34 mouse cellular contexts compared by ENCODE assay signal in genomic region chr7:104206197-104206596, GRCm38 (mm10). TPM values are rescaled to one million over a fixed set of nuclear protein-coding genes. Genes with fewer than 3 reads are reported as not detected.
DNase-seq lines count a peak whose midpoint lies in the region; ATAC-seq and TF ChIP-seq lines count a peak whose summit lies in the region.
"Had no signal": no experiment of that assay in that cellular context is flagged by ENCODE, and none has a peak within 500 bp of the region (broad histone marks: within the 10 kb centered on the region; RNA-seq: fewer than 3 reads in every experiment).

No protein-coding gene starts in this region.

- no peaks in the 10 kb centered on the region for H3K9me3 ChIP-seq in lung, postnatal 0 days (ENCODE audit: low read length)
- H3K9me3 ChIP-seq: embryonic facial prominence, embryonic 15.5 days; heart, embryonic 13.5 days; hindbrain, embryonic 15.5 days; intestine, embryonic 15.5 days; limb, embryonic 12.5 days; liver, embryonic 13.5 days; midbrain, embryonic 12.5 days; neural tube, embryonic 13.5 days had no signal

- H3K4me1 ChIP-seq in lung, postnatal 0 days (ENCODE audit: insufficient read depth, low read depth, low read length) = no peaks in the 10 kb centered on the region
- H3K4me1 ChIP-seq: embryonic facial prominence, embryonic 15.5 days; heart, embryonic 13.5 days; hindbrain, embryonic 15.5 days; intestine, embryonic 15.5 days; limb, embryonic 12.5 days; liver, embryonic 13.5 days; midbrain, embryonic 12.5 days; neural tube, embryonic 13.5 days had no signal

- no peak for TF ChIP-seq EP300 in lung, postnatal 0 days (IDR thresholded peaks at IDR 0.05)

- no peak overlapping the region for H3K4me2 ChIP-seq in lung, postnatal 0 days (replicated peaks; ENCODE audit: low read depth, low read length)
- H3K4me2 ChIP-seq: embryonic facial prominence, embryonic 15.5 days; heart, embryonic 13.5 days; hindbrain, embryonic 15.5 days; intestine, embryonic 15.5 days; limb, embryonic 12.5 days; liver, embryonic 13.5 days; midbrain, embryonic 12.5 days; neural tube, embryonic 13.5 days had no signal

- TF ChIP-seq CTCF in lung, postnatal 0 days (IDR thresholded peaks at IDR 0.05) = no peak
- TF ChIP-seq CTCF in left cerebral cortex, adult 2 months (IDR thresholded peaks at IDR 0.05) = no peak

- WGBS in lung, postnatal 0 days = 88% methylated on average over 7 of the region's 7 CpGs

- intact Hi-C loops in left cerebral cortex, adult 2 months (cut with DNase I) = no loop called here

- H3K36me3 ChIP-seq in lung, postnatal 0 days (ENCODE audit: insufficient read depth, low read length) = no peaks in the 10 kb centered on the region
- H3K36me3 ChIP-seq: embryonic facial prominence, embryonic 15.5 days; heart, embryonic 13.5 days; hindbrain, embryonic 15.5 days; intestine, embryonic 15.5 days; limb, embryonic 12.5 days; liver, embryonic 13.5 days; midbrain, embryonic 12.5 days; neural tube, embryonic 13.5 days had no signal

- DNase-seq in lung, postnatal 0 days (ENCODE audit: low spot score) = peak; percentile 8
- no peak for DNase-seq in lung, postnatal 10 days
- peak; percentile 26 to 27 for DNase-seq in lung, postnatal 4 days
- no peak for DNase-seq in left cerebral cortex, adult 2 months (ENCODE audit: extremely low spot score in 1 of 2, low spot score in 2 of 2)
- no peak for DNase-seq in heart, postnatal 4 days
- no peak for DNase-seq in right cerebral cortex, adult 18-20 months
- DNase-seq: adrenal gland, postnatal 14 days; cerebellum, adult 8-10 months; cerebellum, postnatal 36 days; gastrocnemius, postnatal 10 days; heart, adult 18-20 months; heart, postnatal 14 days; kidney, postnatal 25 days; layer of hippocampus, postnatal 36 days; liver, embryonic 13.5 days; thymus, adult 2 months had no signal

- H3K9ac ChIP-seq in lung, postnatal 0 days (replicated peaks; ENCODE audit: low read depth) = no peak overlapping the region
- H3K9ac ChIP-seq: embryonic facial prominence, embryonic 15.5 days; heart, embryonic 13.5 days; hindbrain, embryonic 15.5 days; intestine, embryonic 15.5 days; limb, embryonic 12.5 days; liver, embryonic 13.5 days; midbrain, embryonic 12.5 days; neural tube, embryonic 13.5 days had no signal

- no peak overlapping the region for H3K4me3 ChIP-seq in lung, postnatal 0 days (ENCODE audit: low read depth, low read length)
- H3K4me3 ChIP-seq in left cerebral cortex, adult 2 months = no peak overlapping the region
- H3K4me3 ChIP-seq: embryonic facial prominence, embryonic 15.5 days; heart, embryonic 13.5 days; hindbrain, embryonic 15.5 days; intestine, embryonic 15.5 days; layer of hippocampus, adult 2 months; limb, embryonic 12.5 days; liver, embryonic 13.5 days; midbrain, embryonic 12.5 days; myocyte; neural tube, embryonic 13.5 days had no signal

- no peaks in the 10 kb centered on the region for H3K27me3 ChIP-seq in lung, postnatal 0 days (replicated peaks; ENCODE audit: insufficient read depth, low read length)
- H3K27me3 ChIP-seq: embryonic facial prominence, embryonic 15.5 days; heart, embryonic 13.5 days; hindbrain, embryonic 15.5 days; intestine, embryonic 15.5 days; limb, embryonic 12.5 days; liver, embryonic 13.5 days; midbrain, embryonic 12.5 days; neural tube, embryonic 13.5 days had no signal

- no peak overlapping the region for H3K27ac ChIP-seq in lung, postnatal 0 days (ENCODE audit: low read length)
- no peak overlapping the region for H3K27ac ChIP-seq in left cerebral cortex, adult 2 months
- H3K27ac ChIP-seq: embryonic facial prominence, embryonic 15.5 days; heart, embryonic 13.5 days; hindbrain, embryonic 15.5 days; intestine, embryonic 15.5 days; layer of hippocampus, adult 2 months; limb, embryonic 12.5 days; liver, embryonic 13.5 days; macrophage; midbrain, embryonic 12.5 days; neural tube, embryonic 13.5 days had no signal

- ATAC-seq in lung, postnatal 0 days = peak; percentile 25; the same call in 1 of the 2 replicates
- peak; percentile 100 for ATAC-seq in common myeloid progenitor, adult 5-6 weeks (replicated peaks; ENCODE audit: low read depth, poor library complexity, severe bottlenecking)
- ATAC-seq in neutrophil, adult 5-6 weeks (ENCODE audit: extremely low read depth, insufficient number of reproducible peaks, low FRiP score, poor library complexity, severe bottlenecking) = peak; percentile 99
- ATAC-seq: forebrain, embryonic 16.5 days; intestine, embryonic 15.5 days had no signal

RNA-seq across cellular contexts. Expression of gene Olfr649, which starts 10.4 kb away (rescaled TPM):
- not detected in 2 replicates for polyA plus RNA-seq in lung, postnatal 0 days (2015; fragmentation: Nextera tagmentation; extraction: Ambion mirVana)
- not detected in 2 replicates for total RNA-seq in common myeloid progenitor, adult 5-6 weeks (2017)
- total RNA-seq in neutrophil, adult 5-6 weeks (2017) = not detected in 2 replicates
- total RNA-seq in left cerebral cortex, adult 2 months (2021) = not detected
- not detected for total RNA-seq in heart, postnatal 4 days (2021)
- total RNA-seq: adrenal gland, postnatal 14 days; gastrocnemius, postnatal 10 days; heart, adult 18-20 months; heart, postnatal 14 days; layer of hippocampus, adult 2 months; layer of hippocampus, postnatal 36 days; left cerebral cortex, postnatal 14 days had no signal
- polyA plus RNA-seq: brain, embryonic 14.5 days; embryonic facial prominence, embryonic 15.5 days; forebrain, embryonic 16.5 days; heart, embryonic 13.5 days; hindbrain, embryonic 15.5 days; intestine, embryonic 15.5 days; kidney, embryonic 14.5 days; limb, embryonic 12.5 days; liver, embryonic 13.5 days; macrophage; midbrain, embryonic 12.5 days; myocyte; neural tube, embryonic 13.5 days; stomach, embryonic 16.5 days; thymus, adult 2 months; urinary bladder, adult 2 months had no signal

RNA-seq across cellular contexts. Expression of gene Trim6, which starts 12.4 kb away (rescaled TPM):
- 0.61 and 1.1 TPM in 2 replicates for polyA plus RNA-seq in lung, postnatal 0 days (2015; fragmentation: Nextera tagmentation; extraction: Ambion mirVana)
- 3.0 and 3.2 TPM in 2 replicates for total RNA-seq in common myeloid progenitor, adult 5-6 weeks (2017)
- total RNA-seq in neutrophil, adult 5-6 weeks (2017) = 1.3 and 2.3 TPM in 2 replicates
- total RNA-seq in left cerebral cortex, adult 2 months (2021) = under 1 TPM; 0.19 to 0.34 TPM
- total RNA-seq in heart, postnatal 4 days (2021) = 1 to 10 TPM; 1.2 to 1.7 TPM
- polyA plus RNA-seq: myocyte had no signal

RNA-seq across cellular contexts. Expression of gene Olfr648, which starts 23.0 kb away (rescaled TPM):
- polyA plus RNA-seq in lung, postnatal 0 days (2015; fragmentation: Nextera tagmentation; extraction: Ambion mirVana) = 0.13 TPM in 1 of 2 replicates, not detected in the other
- total RNA-seq in common myeloid progenitor, adult 5-6 weeks (2017) = not detected in 2 replicates
- total RNA-seq in neutrophil, adult 5-6 weeks (2017) = 0.12 TPM in 1 of 2 replicates, not detected in the other
- under 1 TPM; 0.26 to 0.27 TPM for total RNA-seq in left cerebral cortex, adult 2 months (2021)
- under 1 TPM in 1 of 2 experiments, not detected in 1; 0.11 TPM for total RNA-seq in heart, postnatal 4 days (2021)
- total RNA-seq: adrenal gland, postnatal 14 days; gastrocnemius, postnatal 10 days; heart, adult 18-20 months; heart, postnatal 14 days had no signal
- polyA plus RNA-seq: macrophage; myocyte; thymus, adult 2 months had no signal

RNA-seq across cellular contexts. Expression of gene Trim34a, which starts 38.1 kb away (rescaled TPM):
- polyA plus RNA-seq in lung, postnatal 0 days (2015; fragmentation: Nextera tagmentation; extraction: Ambion mirVana) = 6.5 and 7.3 TPM in 2 replicates
- total RNA-seq in common myeloid progenitor, adult 5-6 weeks (2017) = 23.9 and 26.9 TPM in 2 replicates
- 202 and 211 TPM in 2 replicates for total RNA-seq in neutrophil, adult 5-6 weeks (2017)
- total RNA-seq in left cerebral cortex, adult 2 months (2021) = 1 to 10 TPM; 1.0 to 1.3 TPM
- 1 to 10 TPM; 3.2 TPM for total RNA-seq in heart, postnatal 4 days (2021)

RNA-seq across cellular contexts. Expression of gene Olfm5, which starts 41.6 kb away (rescaled TPM):
- not detected in 2 replicates for polyA plus RNA-seq in lung, postnatal 0 days (2015; fragmentation: Nextera tagmentation; extraction: Ambion mirVana)
- not detected in 2 replicates for total RNA-seq in common myeloid progenitor, adult 5-6 weeks (2017)
- not detected in 2 replicates for total RNA-seq in neutrophil, adult 5-6 weeks (2017)
- not detected for total RNA-seq in left cerebral cortex, adult 2 months (2021)
- not detected for total RNA-seq in heart, postnatal 4 days (2021)
- total RNA-seq: adrenal gland, postnatal 14 days; gastrocnemius, postnatal 10 days; heart, adult 18-20 months; heart, postnatal 14 days; layer of hippocampus, adult 2 months; layer of hippocampus, postnatal 36 days; left cerebral cortex, postnatal 14 days had no signal
- polyA plus RNA-seq: brain, embryonic 14.5 days; forebrain, embryonic 16.5 days; heart, embryonic 13.5 days; hindbrain, embryonic 15.5 days; intestine, embryonic 15.5 days; kidney, embryonic 14.5 days; limb, embryonic 12.5 days; liver, embryonic 13.5 days; macrophage; midbrain, embryonic 12.5 days; myocyte; neural tube, embryonic 13.5 days; stomach, embryonic 16.5 days; urinary bladder, adult 2 months had no signal

Comparison
In these comparisons a context has a peak if more than half of its experiments do, and no peak if none do; other contexts are left out.
1. DNase-seq: peak in lung, postnatal 0 days (single experiment) and lung, postnatal 4 days (2 of 2); none in lung, postnatal 10 days (single experiment), left cerebral cortex, adult 2 months (0 of 2), heart, postnatal 4 days (single experiment) and right cerebral cortex, adult 18-20 months (single experiment).
2. ATAC-seq: peak in every context shown above with its lines; median percentile 100 in common myeloid progenitor, adult 5-6 weeks; 99 in neutrophil, adult 5-6 weeks; 25 in lung, postnatal 0 days.